Mouse (Mus musculus): ENCODE measurements around the gene Lrrc20. TPM values are rescaled to one million over a fixed set of nuclear protein-coding genes. Genes with fewer than 3 reads are reported as not detected.
"Not testable (repeated sequence)": the region's sequence is repeated elsewhere in the genome, so short reads cannot be mapped to it uniquely, and the experiment has no call there.

Lrrc20 gene
- 10 to 100 TPM; 62.3 to 64.9 TPM for total RNA-seq (2021)
- long read RNA-seq, experiment 1, transcript Lrrc20-201 (5 exons, 3,216 nt): major isoform, 10 of 34 reads
- long read RNA-seq, experiment 1, partial matches to known transcripts: 16 of 34 reads
- long read RNA-seq, experiment 1, other reads (novel, unspliced or antisense): 8 of 34 reads
- long read RNA-seq, experiment 2, transcript Lrrc20-201 (5 exons, 3,216 nt): major isoform, 11 of 30 reads
- long read RNA-seq, experiment 2, partial matches to known transcripts: 17 of 30 reads
- long read RNA-seq, experiment 2, other reads (novel, unspliced or antisense): 2 of 30 reads

GRCm38 (mm10) chr10:61475594-61476439, at the start of gene Lrrc20:
Lrrc20 (plus strand) TSS chr10:61475801.
- peak; percentile 92 for DNase-seq

GRCm38 (mm10) chr10:61426251-61426757, 49.3 kb upstream of the Lrrc20 start:
- DNase-seq: no peak

GRCm38 (mm10) chr10:61427951-61428350, 47.6 kb upstream of the Lrrc20 start:
- DNase-seq: no peak

GRCm38 (mm10) chr10:61428416-61428815, 47.2 kb upstream of the Lrrc20 start:
- no peak for DNase-seq

GRCm38 (mm10) chr10:61429043-61429442, 46.6 kb upstream of the Lrrc20 start:
- DNase-seq: no peak

- DNase-seq: no peak
Observed at GRCm38 (mm10) chr10:61431375-61431774, 44.2 kb upstream of the Lrrc20 start.

- DNase-seq: no peak
Observed at GRCm38 (mm10) chr10:61440202-61440800, 35.3 kb upstream of the Lrrc20 start.

- DNase-seq: no peak
Observed at GRCm38 (mm10) chr10:61443456-61443855, 32.1 kb upstream of the Lrrc20 start.

GRCm38 (mm10) chr10:61443876-61444275, 31.7 kb upstream of the Lrrc20 start:
- DNase-seq: no peak

- no peak for DNase-seq
Observed at GRCm38 (mm10) chr10:61445016-61445415, 30.6 kb upstream of the Lrrc20 start.

GRCm38 (mm10) chr10:61447581-61448353, 27.8 kb upstream of the Lrrc20 start:
- no peak for DNase-seq

GRCm38 (mm10) chr10:61448834-61449233, 26.8 kb upstream of the Lrrc20 start:
- DNase-seq: no peak

GRCm38 (mm10) chr10:61451463-61451930, 24.1 kb upstream of the Lrrc20 start:
- no peak for DNase-seq

GRCm38 (mm10) chr10:61451931-61452617, 23.5 kb upstream of the Lrrc20 start:
- DNase-seq: peak; percentile 54

- peak; percentile 98 for DNase-seq
Observed at GRCm38 (mm10) chr10:61452645-61453044, 23.0 kb upstream of the Lrrc20 start, which contains the start of gene Eif4ebp2. Eif4ebp2 (minus strand) TSS chr10:61452661.

GRCm38 (mm10) chr10:61453171-61453570, 22.4 kb upstream of the Lrrc20 start:
- DNase-seq: not testable (repeated sequence)

- no peak for DNase-seq
Observed at GRCm38 (mm10) chr10:61457182-61457581, 18.4 kb upstream of the Lrrc20 start.

GRCm38 (mm10) chr10:61465009-61465408, 10.6 kb upstream of the Lrrc20 start:
- DNase-seq: no peak

- DNase-seq: no peak
Observed at GRCm38 (mm10) chr10:61466242-61466641, 9.4 kb upstream of the Lrrc20 start.

- no peak for DNase-seq
Observed at GRCm38 (mm10) chr10:61466873-61467272, 8.7 kb upstream of the Lrrc20 start.

- DNase-seq: no peak
Observed at GRCm38 (mm10) chr10:61468900-61469299, 6.7 kb upstream of the Lrrc20 start.
